Mouse (Mus musculus) liver, postnatal 0 days (tissue): ENCODE measurements around the gene Tekt1.

Experiments used
- CTCF ChIP-seq: sonication (generic); IDR thresholded peaks from 2 replicates; pipeline ENCODE4 v1.5.1; 2016; ENCODE audit warnings: antibody characterized with exemption, low read depth
- EP300 ChIP-seq: IDR thresholded peaks from 2 replicates; pipeline ENCODE4 v1.6.1; 2016; ENCODE audit warnings: antibody characterized with exemption, low read depth, mild to moderate bottlenecking

DNA sequence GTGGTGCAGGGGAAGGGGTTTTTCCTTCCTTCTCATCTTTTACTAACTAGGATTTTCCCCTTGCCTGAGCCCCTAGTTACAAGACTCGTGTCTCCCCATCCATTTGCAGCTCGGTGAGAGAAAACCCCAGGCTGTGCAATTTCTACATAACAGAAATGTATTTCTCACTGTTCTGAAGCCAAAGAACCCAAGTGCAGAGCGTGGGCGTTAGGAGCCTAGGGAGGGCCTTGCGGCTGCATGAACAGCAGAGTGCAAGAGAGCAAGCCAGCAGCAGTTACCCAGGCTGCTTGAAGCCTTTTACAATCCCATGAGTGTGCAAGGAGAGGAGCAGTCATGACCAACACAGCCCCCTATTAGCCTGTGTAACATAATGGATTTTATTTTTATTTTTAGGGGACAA is 54.8 kb downstream of the Tekt1 start:
- no peak for TF ChIP-seq CTCF
- no peak for TF ChIP-seq EP300
